Mouse (Mus musculus): Measurements from ENCODE around the gene Zfp653.

DNA sequence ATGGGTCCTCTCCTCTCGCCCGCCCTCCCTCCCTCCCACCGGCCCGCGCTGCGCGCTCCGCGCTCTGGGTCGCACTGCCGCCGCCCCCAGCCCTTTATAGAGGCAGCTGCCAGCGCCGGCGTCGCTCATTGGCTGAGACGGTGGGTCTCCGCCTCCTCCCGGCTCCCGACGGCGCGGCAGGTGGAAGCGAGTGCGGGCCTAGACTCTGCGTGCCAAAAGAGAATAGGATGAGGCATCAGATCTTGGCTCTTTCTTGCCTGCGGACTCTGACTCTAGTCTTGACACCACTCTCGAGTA is 19.3 kb downstream of the Zfp653 start, which contains the start of gene Elavl3:
- no peak for TF ChIP-seq CTCF (conservative IDR thresholded peaks at IDR 0.05; ENCODE audit: low read length)
- TF ChIP-seq NANOG (IDR thresholded peaks at IDR 0.05; ENCODE audit: borderline replicate concordance, low read length): no peak
- no peak for TF ChIP-seq POU5F1 (IDR thresholded peaks at IDR 0.05; ENCODE audit: borderline replicate concordance, low read length)

All from E14TG2a.4 (cell line).